Mouse (Mus musculus): ENCODE results near the gene Acss2. TPM values are rescaled to one million over a fixed set of nuclear protein-coding genes. Genes with fewer than 3 reads are reported as not detected.

Gene Acss2
- polyA plus RNA-seq, 1 experiment from 2014 or later, result 28.5 TPM

DNA sequence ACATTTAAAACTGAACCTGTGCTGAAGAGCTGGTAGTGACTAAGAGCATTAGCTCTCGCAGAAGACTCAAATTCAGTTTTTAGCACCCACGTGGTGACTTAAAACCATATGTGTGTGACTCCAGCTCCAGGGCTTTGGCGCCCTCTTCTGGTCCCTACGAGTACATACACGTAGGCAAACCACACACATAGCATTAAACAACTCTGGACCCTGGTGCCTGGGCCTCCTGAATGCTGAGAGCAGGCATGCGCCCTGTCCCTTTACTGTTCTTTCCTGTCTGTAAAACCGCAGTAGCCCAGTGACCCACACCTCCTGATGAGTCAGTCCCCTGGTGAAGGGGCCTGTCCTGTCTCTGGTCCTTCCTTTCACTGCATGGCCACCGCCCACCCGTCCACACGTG is 107.0 kb downstream of the Acss2 start:
- no peak for ATAC-seq (ENCODE audit: low FRiP score, low read depth)
- 38% methylated on average over 10 of the region's 10 CpGs for WGBS
- no peaks in the 10 kb centered on the region for H3K9me3 ChIP-seq

DNA sequence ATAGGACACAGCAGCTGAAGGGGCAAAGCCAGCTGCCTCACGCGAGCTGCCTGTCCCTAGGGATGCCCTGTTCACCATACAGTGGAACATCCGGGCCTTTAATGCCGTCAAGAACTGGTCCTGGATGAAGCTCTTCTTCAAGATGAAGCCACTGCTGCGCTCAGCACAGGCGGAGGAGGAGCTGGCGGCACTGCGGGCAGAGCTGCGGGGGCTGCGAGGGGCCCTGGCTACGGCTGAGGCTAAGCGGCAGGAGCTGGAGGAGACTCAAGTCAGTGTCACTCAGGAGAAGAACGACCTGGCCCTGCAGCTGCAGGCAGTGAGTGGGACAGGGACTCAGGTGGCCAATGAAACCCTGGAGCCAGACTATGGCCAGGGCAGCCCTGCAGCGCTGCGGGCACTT is 108.5 kb downstream of the Acss2 start:
- peaks cover 28% of the 10 kb centered on the region for H3K4me1 ChIP-seq (replicated peaks)
- H3K27me3 ChIP-seq, result peaks cover 16% of the 10 kb centered on the region
- 0 out of 2 replicates have a peak, but pooled peaks cover under 1% of the 10 kb centered on the region for H3K36me3 ChIP-seq
- H3K4me2 ChIP-seq, result no peak overlapping the region
- H3K9me3 ChIP-seq, result no peaks in the 10 kb centered on the region
- H3K9ac ChIP-seq, result no peak overlapping the region
- H3K27ac ChIP-seq (replicated peaks), result no peak overlapping the region
- no peak overlapping the region for H3K4me3 ChIP-seq
- no peak for ATAC-seq (ENCODE audit: low FRiP score, low read depth)
- WGBS, result 46% methylated on average over 15 of the region's 15 CpGs

More for the DNA sequence above, 107.0 kb downstream of the Acss2 start:
- Histone ChIP-seq H3K4me3 (no peak overlapping the region), H3K27ac (replicated peaks) (no peak overlapping the region), H3K4me2 (no peak overlapping the region), H3K9ac (no peak overlapping the region), H3K27me3 (peaks cover 5% of the 10 kb centered on the region), H3K36me3 (no peaks in the 10 kb centered on the region), H3K4me1 (replicated peaks) (peaks cover 13% of the 10 kb centered on the region)

DNA sequence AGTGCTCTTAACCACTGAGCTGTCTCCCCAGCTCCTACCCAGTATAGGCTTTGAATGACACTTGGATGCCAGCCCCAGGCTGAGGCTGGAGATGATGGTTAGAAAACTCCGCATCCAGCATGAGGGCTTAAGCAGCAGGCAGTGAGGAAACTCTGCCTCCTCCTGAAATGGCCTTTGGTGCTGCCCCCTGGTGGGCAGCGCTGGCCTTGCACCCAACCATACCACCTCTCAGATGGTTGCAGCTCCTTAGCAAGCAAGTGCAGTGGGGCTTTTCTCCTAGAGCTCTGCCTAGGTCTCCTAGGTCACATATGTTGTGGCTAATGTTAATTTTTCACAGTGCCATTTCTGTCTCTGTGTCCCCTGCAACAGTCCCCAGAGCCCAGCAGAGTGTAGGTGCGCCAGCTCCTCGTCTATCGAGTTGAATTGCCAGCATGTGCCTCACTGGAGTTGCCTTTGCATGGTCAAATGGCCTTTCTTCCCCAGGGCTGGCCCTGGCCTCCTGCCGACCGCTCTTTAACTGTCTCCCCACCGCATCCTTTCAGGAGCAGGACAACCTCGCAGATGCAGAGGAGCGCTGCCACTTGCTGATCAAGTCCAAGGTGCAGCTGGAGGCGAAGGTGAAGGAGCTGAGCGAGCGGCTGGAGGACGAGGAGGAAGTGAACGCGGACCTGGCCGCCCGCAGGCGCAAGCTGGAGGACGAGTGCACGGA is 109.4 kb downstream of the Acss2 start:
- Histone ChIP-seq H3K4me3 (no peak overlapping the region), H3K9ac (no peak overlapping the region), H3K9me3 (no peaks in the 10 kb centered on the region), H3K36me3 (peaks cover 5% of the 10 kb centered on the region), H3K27ac (replicated peaks) (no peak overlapping the region), H3K4me1 (replicated peaks) (peaks cover 30% of the 10 kb centered on the region), H3K27me3 (peaks cover 25% of the 10 kb centered on the region), H3K4me2 (no peak overlapping the region)
- no peak for ATAC-seq (ENCODE audit: low FRiP score, low read depth)
- 48% methylated on average over 21 of the region's 21 CpGs for WGBS

- peaks cover 30% of the 10 kb centered on the region for H3K4me1 ChIP-seq (replicated peaks)
- H3K36me3 ChIP-seq, result peaks cover 11% of the 10 kb centered on the region
- no peak overlapping the region for H3K4me2 ChIP-seq
- no peak overlapping the region for H3K27ac ChIP-seq (replicated peaks)
- 81% methylated on average over 9 of the region's 9 CpGs for WGBS
- no peak overlapping the region for H3K4me3 ChIP-seq
- no peaks in the 10 kb centered on the region for H3K9me3 ChIP-seq
- H3K27me3 ChIP-seq, result peaks cover 34% of the 10 kb centered on the region
- H3K9ac ChIP-seq, result no peak overlapping the region
- no peak for ATAC-seq (ENCODE audit: low FRiP score, low read depth)
Measured at GRCm38 (mm10) chr2:155628112-155628511, 110.4 kb downstream of the Acss2 start.

DNA sequence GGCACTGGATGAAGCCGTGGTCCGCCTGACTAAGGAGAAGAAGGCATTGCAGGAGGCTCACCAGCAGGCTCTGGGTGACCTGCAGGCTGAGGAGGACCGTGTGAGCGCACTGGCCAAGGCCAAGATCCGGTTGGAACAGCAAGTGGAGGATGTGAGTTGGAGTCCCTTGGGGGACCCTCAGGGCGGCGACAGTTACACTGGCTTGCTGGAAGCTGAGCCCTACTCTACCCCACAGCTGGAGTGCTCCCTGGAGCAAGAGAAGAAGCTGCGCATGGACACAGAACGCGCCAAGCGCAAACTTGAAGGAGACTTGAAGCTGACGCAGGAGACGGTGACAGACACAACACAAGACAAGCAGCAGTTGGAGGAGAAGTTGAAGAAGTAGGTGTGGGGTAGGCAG is 110.8 kb downstream of the Acss2 start:
- no peak for ATAC-seq (ENCODE audit: low FRiP score, low read depth)
- Histone ChIP-seq H3K4me3 (no peak overlapping the region), H3K9ac (no peak overlapping the region), H3K9me3 (no peaks in the 10 kb centered on the region), H3K4me1 (replicated peaks) (peaks cover 30% of the 10 kb centered on the region), H3K36me3 (peaks cover 15% of the 10 kb centered on the region), H3K27me3 (peaks cover 38% of the 10 kb centered on the region), H3K4me2 (peak overlapping the region; percentile 79; the same call in 1 of the 2 replicates), H3K27ac (replicated peaks) (no peak overlapping the region)
- 76% methylated on average over 13 of the region's 13 CpGs for WGBS

- peak overlapping the region; percentile 79 for H3K4me2 ChIP-seq
- ATAC-seq (ENCODE audit: low FRiP score, low read depth), result peak; percentile 46
- H3K36me3 ChIP-seq, result peaks cover 22% of the 10 kb centered on the region
- peak overlapping the region; percentile 39 for H3K4me3 ChIP-seq
- WGBS, result 1% methylated on average over 35 of the region's 35 CpGs
- H3K4me1 ChIP-seq (replicated peaks), result peaks cover 30% of the 10 kb centered on the region
- peaks cover 45% of the 10 kb centered on the region for H3K27me3 ChIP-seq
- peak overlapping the region; percentile 65 for H3K27ac ChIP-seq (replicated peaks)
- H3K9me3 ChIP-seq, result no peaks in the 10 kb centered on the region
- peak overlapping the region; percentile 49 for H3K9ac ChIP-seq
Measured at GRCm38 (mm10) chr2:155629231-155629661, 111.5 kb downstream of the Acss2 start.

GRCm38 (mm10) chr2:155630153-155630552 is 112.4 kb downstream of the Acss2 start:
- H3K4me2 ChIP-seq, result no peak overlapping the region
- H3K27me3 ChIP-seq, result peaks cover 45% of the 10 kb centered on the region
- no peak overlapping the region for H3K9ac ChIP-seq
- 29% methylated on average over 20 of the region's 20 CpGs for WGBS
- ATAC-seq (ENCODE audit: low FRiP score, low read depth), result no peak
- no peak overlapping the region for H3K27ac ChIP-seq (replicated peaks)
- no peak overlapping the region for H3K4me3 ChIP-seq
- peaks cover 30% of the 10 kb centered on the region for H3K4me1 ChIP-seq (replicated peaks)
- no peaks in the 10 kb centered on the region for H3K9me3 ChIP-seq
- peaks cover 31% of the 10 kb centered on the region for H3K36me3 ChIP-seq

- Histone ChIP-seq H3K4me3 (no peak overlapping the region), H3K9me3 (no peaks in the 10 kb centered on the region), H3K27ac (replicated peaks) (no peak overlapping the region), H3K27me3 (peaks cover 45% of the 10 kb centered on the region), H3K4me2 (no peak overlapping the region), H3K4me1 (replicated peaks) (peaks cover 30% of the 10 kb centered on the region), H3K36me3 (peaks cover 37% of the 10 kb centered on the region), H3K9ac (no peak overlapping the region)
- no peak for ATAC-seq (ENCODE audit: low FRiP score, low read depth)
- WGBS, result 23% methylated on average over 43 of the region's 43 CpGs
Measured at GRCm38 (mm10) chr2:155630590-155631416, 113.1 kb downstream of the Acss2 start.

- Histone ChIP-seq H3K27me3 (peaks cover 45% of the 10 kb centered on the region), H3K4me3 (no peak overlapping the region), H3K4me1 (replicated peaks) (peaks cover 30% of the 10 kb centered on the region), H3K36me3 (peaks cover 52% of the 10 kb centered on the region), H3K4me2 (no peak overlapping the region), H3K27ac (replicated peaks) (no peak overlapping the region), H3K9me3 (no peaks in the 10 kb centered on the region), H3K9ac (no peak overlapping the region)
- 66% methylated on average over 30 of the region's 30 CpGs for WGBS
- ATAC-seq (ENCODE audit: low FRiP score, low read depth), result no peak
Measured at GRCm38 (mm10) chr2:155632138-155632936, 114.6 kb downstream of the Acss2 start.

DNA sequence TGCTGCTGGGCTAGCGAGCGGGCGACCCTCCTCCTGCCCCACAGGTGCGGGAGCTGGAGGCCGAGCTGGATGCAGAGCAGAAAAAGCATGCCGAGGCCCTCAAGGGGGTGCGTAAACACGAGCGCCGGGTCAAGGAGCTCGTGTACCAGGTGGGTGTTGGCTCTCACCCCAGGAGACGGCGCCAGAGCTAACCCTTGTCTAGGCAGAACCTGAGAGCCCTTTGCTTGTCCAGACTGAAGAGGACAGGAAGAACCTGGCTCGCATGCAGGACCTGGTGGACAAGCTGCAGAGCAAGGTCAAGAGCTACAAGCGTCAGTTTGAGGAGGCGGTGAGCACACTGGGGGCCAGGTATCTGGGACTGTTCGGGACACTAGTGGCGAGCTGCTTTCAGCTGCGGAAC is 115.4 kb downstream of the Acss2 start:
- Histone ChIP-seq H3K27ac (replicated peaks) (no peak overlapping the region), H3K4me3 (no peak overlapping the region), H3K9me3 (no peaks in the 10 kb centered on the region), H3K4me2 (no peak overlapping the region), H3K27me3 (peaks cover 42% of the 10 kb centered on the region), H3K4me1 (replicated peaks) (peaks cover 30% of the 10 kb centered on the region), H3K36me3 (peaks cover 60% of the 10 kb centered on the region), H3K9ac (no peak overlapping the region)
- WGBS, result 74% methylated on average over 19 of the region's 19 CpGs
- ATAC-seq (ENCODE audit: low FRiP score, low read depth), result no peak

- H3K27ac ChIP-seq (replicated peaks), result no peak overlapping the region
- H3K36me3 ChIP-seq, result peaks cover 64% of the 10 kb centered on the region
- H3K9me3 ChIP-seq, result no peaks in the 10 kb centered on the region
- no peak overlapping the region for H3K9ac ChIP-seq
- WGBS, result 91% methylated on average over 9 of the region's 9 CpGs
- peaks cover 27% of the 10 kb centered on the region for H3K4me1 ChIP-seq (replicated peaks)
- H3K27me3 ChIP-seq, result peaks cover 42% of the 10 kb centered on the region
- H3K4me3 ChIP-seq, result no peak overlapping the region
- no peak for ATAC-seq (ENCODE audit: low FRiP score, low read depth)
- H3K4me2 ChIP-seq, result no peak overlapping the region
Measured at GRCm38 (mm10) chr2:155633731-155634130, 116.0 kb downstream of the Acss2 start.
